Mouse (Mus musculus): ENCODE data around the gene 9030612E09Rik. TPM values are rescaled to one million over a fixed set of nuclear protein-coding genes. Genes with fewer than 3 reads are reported as not detected.

9030612E09Rik gene
- total RNA-seq, 2 experiments from 2014 or later = 1.7 to 2.6 TPM

- intact Hi-C loops (cut with DNase I) = no loop called here
- Histone ChIP-seq H3K27ac (peak overlapping the region; percentile 90), H3K4me3 (no peak overlapping the region; the same call in 1 of the 2 replicates)
- peak; percentile 40 for DNase-seq
- no peak for TF ChIP-seq CTCF (IDR thresholded peaks at IDR 0.05)
These were observed 5.7 kb upstream of the 9030612E09Rik start for GRCm38 (mm10) chr10:43168847-43169246.

- Histone ChIP-seq H3K27ac (peak overlapping the region; percentile 90), H3K4me3 (peak overlapping the region; percentile 88)
- intact Hi-C loops (cut with DNase I) = loop anchor here (5.0 kb wide), 4 partner anchors 134 to 211 kb away; no protein-coding TSS in a partner anchor
- DNase-seq = peak; percentile 57
- no peak for TF ChIP-seq CTCF (IDR thresholded peaks at IDR 0.05)
These were observed 3.4 kb upstream of the 9030612E09Rik start for GRCm38 (mm10) chr10:43171106-43171505.

GRCm38 (mm10) chr10:43172066-43172465, 2.4 kb upstream of the 9030612E09Rik start:
- no peak for DNase-seq
- Histone ChIP-seq H3K27ac (peak overlapping the region; percentile 90), H3K4me3 (peak overlapping the region; percentile 88)
- TF ChIP-seq CTCF (IDR thresholded peaks at IDR 0.05) = no peak
- intact Hi-C loops (cut with DNase I) = loop anchor here (5.0 kb wide), 4 partner anchors 135 to 210 kb away; no protein-coding TSS in a partner anchor

- intact Hi-C loops (cut with DNase I) = loop anchor here (5.0 kb wide), 4 partner anchors 135 to 210 kb away; no protein-coding TSS in a partner anchor
- peak overlapping the region; percentile 88 for H3K4me3 ChIP-seq
- no peak for DNase-seq
- TF ChIP-seq CTCF (IDR thresholded peaks at IDR 0.05) = no peak
- H3K27ac ChIP-seq = peak overlapping the region; percentile 90
These were observed 1.9 kb upstream of the 9030612E09Rik start for GRCm38 (mm10) chr10:43172554-43172953.

GRCm38 (mm10) chr10:43173141-43173827, 1.2 kb upstream of the 9030612E09Rik start:
- H3K27ac ChIP-seq = peak overlapping the region; percentile 90
- intact Hi-C loops (cut with DNase I) = loop anchor here (5.0 kb wide), 4 partner anchors 136 to 209 kb away; no protein-coding TSS in a partner anchor
- peak; percentile 19; the same call in 1 of the 2 replicates for TF ChIP-seq CTCF (IDR thresholded peaks at IDR 0.05)

GRCm38 (mm10) chr10:43173828-43174325, 627 bp upstream of the 9030612E09Rik start:
- DNase-seq = no peak
- intact Hi-C loops (cut with DNase I) = loop anchor here (5.0 kb wide), 4 partner anchors 137 to 208 kb away; no protein-coding TSS in a partner anchor
- peak overlapping the region; percentile 88 for H3K4me3 ChIP-seq
- peak overlapping the region; percentile 90 for H3K27ac ChIP-seq
- TF ChIP-seq CTCF (IDR thresholded peaks at IDR 0.05) = no peak

More at GRCm38 (mm10) chr10:43173141-43173827, 1.2 kb upstream of the 9030612E09Rik start:
- H3K4me3 ChIP-seq = peak overlapping the region; percentile 88
- DNase-seq = peak; percentile 89

- peak; percentile 48 for DNase-seq
- no peak for TF ChIP-seq CTCF (IDR thresholded peaks at IDR 0.05)
- Histone ChIP-seq H3K27ac (peak overlapping the region; percentile 90), H3K4me3 (peak overlapping the region; percentile 88)
- intact Hi-C loops (cut with DNase I) = loop anchor here (5.0 kb wide), 1 partner anchor 42 kb away; no protein-coding TSS in a partner anchor
These were observed 675 bp downstream of the 9030612E09Rik start for GRCm38 (mm10) chr10:43175156-43175601.

GRCm38 (mm10) chr10:43180313-43180912, 5.9 kb downstream of the 9030612E09Rik start:
- Histone ChIP-seq H3K27ac (no peak overlapping the region), H3K4me3 (no peak overlapping the region)
- intact Hi-C loops (cut with DNase I) = no loop called here
- no peak for DNase-seq
- no peak for TF ChIP-seq CTCF (IDR thresholded peaks at IDR 0.05)

- H3K27ac ChIP-seq = no peak overlapping the region
- intact Hi-C loops (cut with DNase I) = no loop called here
- no peak overlapping the region for H3K4me3 ChIP-seq
- no peak for DNase-seq
- TF ChIP-seq CTCF (IDR thresholded peaks at IDR 0.05) = no peak
These were observed 25.7 kb downstream of the 9030612E09Rik start for GRCm38 (mm10) chr10:43200206-43200605.

GRCm38 (mm10) chr10:43203865-43204264, 29.4 kb downstream of the 9030612E09Rik start:
- no peak for DNase-seq
- TF ChIP-seq CTCF (IDR thresholded peaks at IDR 0.05) = no peak
- Histone ChIP-seq H3K4me3 (no peak overlapping the region), H3K27ac (no peak overlapping the region)
- intact Hi-C loops (cut with DNase I) = no loop called here

- intact Hi-C loops (cut with DNase I) = no loop called here
- Histone ChIP-seq H3K4me3 (no peak overlapping the region), H3K27ac (no peak overlapping the region)
- TF ChIP-seq CTCF (IDR thresholded peaks at IDR 0.05) = peak; percentile 63
- peak; percentile 48 for DNase-seq
These were observed 37.4 kb downstream of the 9030612E09Rik start for GRCm38 (mm10) chr10:43211866-43212265.

- no peak overlapping the region for H3K4me3 ChIP-seq
- TF ChIP-seq CTCF (IDR thresholded peaks at IDR 0.05) = no peak
- no peak for DNase-seq
- no peak overlapping the region for H3K27ac ChIP-seq
- intact Hi-C loops (cut with DNase I) = loop anchor here (5.0 kb wide), 1 partner anchor 40 kb away; no protein-coding TSS in a partner anchor
These were observed 42.9 kb downstream of the 9030612E09Rik start for GRCm38 (mm10) chr10:43217361-43217900.

Measured in gastrocnemius, adult 2 months (tissue).